Mouse (Mus musculus) left cerebral cortex, adult 2 months (tissue): ENCODE measurements at regions not wholly inside any gene's neighbourhood (a gene's known extent, or its start where the extent isn't known, plus 50 kb on each side); places are given as distances from the start of the nearest gene placed in this dataset.
A peak's percentile ranks its signal among the peaks of the same experiment; 100 is the strongest.
"Not testable (repeated sequence)": the region's sequence is repeated elsewhere in the genome, so short reads cannot be mapped to it uniquely, and the experiment has no call there.

Experiments used
- DNase-seq, 2 experiments: peaks; one replicate each; pipeline ENCODE4 v3.0.0; 2021 to 2022; ENCODE audit warnings: low spot score in 2 of 2, mixed read lengths in 1 of 2; ENCODE audit errors: extremely low spot score in 1 of 2
- H3K27ac ChIP-seq: fragments of 200-600 bp; 2 replicates; pipeline ENCODE4 v1.8.1; 2022
- H3K4me3 ChIP-seq: fragments of 200-600 bp; 2 replicates; pipeline ENCODE4 v1.8.1; 2022
- CTCF ChIP-seq: fragments of 200-600 bp; IDR thresholded peaks from 2 replicates; pipeline ENCODE4 v1.8.1; 2022; ENCODE audit warnings: antibody characterized with exemption, mild to moderate bottlenecking, moderate library complexity
- intact Hi-C: fragments of 180-260 bp; cut with DNase I; formaldehyde crosslinking; loops from one replicate; pipeline ENCODE4 v1.15.1; 2025

DNA sequence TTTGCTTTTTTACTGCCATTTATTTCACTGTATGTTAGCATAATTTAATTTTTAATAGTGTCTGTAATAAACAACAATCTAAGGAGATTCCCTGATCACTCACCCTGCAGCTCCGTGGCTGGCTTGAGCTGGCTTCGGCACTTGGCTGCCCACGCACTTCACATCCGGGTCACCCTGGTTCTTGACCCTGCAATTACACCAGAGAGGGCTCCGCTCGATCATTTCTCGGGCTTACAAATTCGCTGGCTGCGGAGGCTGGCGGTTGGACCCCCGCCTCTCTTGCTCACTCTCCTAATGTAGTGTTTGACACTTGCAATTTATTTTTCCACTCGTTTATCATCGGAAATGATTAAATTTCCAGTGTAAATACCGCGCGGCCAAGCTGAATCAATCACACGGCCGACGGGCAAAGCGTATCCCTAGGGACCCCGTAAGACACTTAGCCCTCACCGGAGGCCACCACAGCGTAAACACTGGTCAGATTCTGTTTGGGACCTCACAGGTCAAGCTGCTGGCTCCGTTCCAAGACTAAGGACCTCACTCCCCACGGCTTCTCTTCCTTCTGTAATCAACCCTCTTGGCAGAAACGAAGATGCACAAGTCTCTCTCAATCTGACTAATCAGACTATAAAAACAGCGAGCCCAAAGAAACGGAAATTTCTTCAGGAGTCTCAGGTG lies 229.7 kb downstream of the Matn1 start:
- no peak for TF ChIP-seq CTCF
- intact Hi-C loops, result no loop called here
- no peak for DNase-seq
- H3K27ac ChIP-seq, result no peak overlapping the region
- no peak overlapping the region for H3K4me3 ChIP-seq

DNA sequence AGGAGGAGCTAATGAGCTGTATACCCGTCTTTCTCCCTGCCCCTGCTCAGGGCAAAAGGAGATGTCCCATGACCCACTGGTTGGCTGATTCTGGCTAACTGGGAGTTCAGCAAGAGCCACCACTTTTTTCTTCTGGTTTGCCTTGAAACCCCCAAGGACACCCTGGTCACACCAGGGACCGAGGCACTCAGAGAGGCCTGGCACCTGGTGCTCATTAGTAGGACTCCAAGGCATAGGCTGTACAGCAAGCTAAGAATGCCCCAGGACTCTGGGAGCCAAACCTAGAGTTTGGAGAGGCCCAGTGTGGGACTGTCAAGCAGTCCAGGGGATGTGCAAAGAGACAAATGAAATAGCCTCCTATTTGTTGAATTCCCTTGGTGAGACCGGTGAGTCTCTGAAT lies 232.5 kb downstream of the Matn1 start:
- intact Hi-C loops, result no loop called here
- no peak overlapping the region for H3K4me3 ChIP-seq
- DNase-seq, result no peak

DNA sequence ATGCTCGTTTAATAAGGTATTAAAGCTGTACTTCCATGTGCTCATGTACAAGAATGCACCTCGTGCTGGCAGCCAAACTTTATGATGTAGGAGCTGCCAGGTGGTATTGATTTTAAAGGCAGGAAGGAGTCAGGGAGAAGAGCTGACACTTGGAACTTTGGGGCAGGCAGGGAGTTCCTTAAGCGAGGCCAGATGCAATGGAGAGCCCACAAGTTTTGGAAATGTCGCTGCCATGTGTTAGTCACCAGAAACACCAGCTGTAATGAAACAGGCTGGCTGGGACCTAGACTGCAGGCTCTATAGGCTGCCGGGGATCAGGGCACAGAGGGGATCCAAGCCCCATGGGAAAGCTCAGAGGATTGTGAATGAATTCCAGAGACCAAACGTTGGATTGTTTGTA lies 233.7 kb downstream of the Matn1 start:
- no peak for DNase-seq
- Histone ChIP-seq H3K27ac (no peak overlapping the region), H3K4me3 (no peak overlapping the region)
- TF ChIP-seq CTCF, result no peak
- intact Hi-C loops, result no loop called here

More for the DNA sequence above, 232.5 kb downstream of the Matn1 start:
- TF ChIP-seq CTCF, result no peak
- H3K27ac ChIP-seq, result no peak overlapping the region

DNA sequence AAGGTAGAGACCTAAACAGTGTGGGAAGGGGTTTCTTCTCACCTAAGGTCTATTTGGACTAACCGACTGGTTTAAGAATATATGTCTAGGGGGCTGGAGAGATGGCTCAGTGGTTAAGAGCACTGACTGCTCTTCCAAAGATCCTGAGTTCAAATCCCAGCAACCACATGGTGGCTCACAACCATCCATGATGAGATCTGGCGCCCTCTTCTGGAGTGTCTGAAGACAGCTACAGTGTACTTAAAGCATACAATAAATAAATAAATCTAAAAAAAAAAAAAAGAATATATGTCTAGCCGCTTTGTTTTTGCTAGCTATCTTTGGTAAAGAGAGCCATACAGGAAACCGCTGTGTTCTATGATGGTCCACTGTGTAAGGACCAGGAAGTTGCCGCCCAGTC lies 234.5 kb downstream of the Matn1 start:
- DNase-seq, intact Hi-C loops, H3K27ac ChIP-seq, H3K4me3 ChIP-seq: not testable (repeated sequence)
- peak; percentile 45 for TF ChIP-seq CTCF

DNA sequence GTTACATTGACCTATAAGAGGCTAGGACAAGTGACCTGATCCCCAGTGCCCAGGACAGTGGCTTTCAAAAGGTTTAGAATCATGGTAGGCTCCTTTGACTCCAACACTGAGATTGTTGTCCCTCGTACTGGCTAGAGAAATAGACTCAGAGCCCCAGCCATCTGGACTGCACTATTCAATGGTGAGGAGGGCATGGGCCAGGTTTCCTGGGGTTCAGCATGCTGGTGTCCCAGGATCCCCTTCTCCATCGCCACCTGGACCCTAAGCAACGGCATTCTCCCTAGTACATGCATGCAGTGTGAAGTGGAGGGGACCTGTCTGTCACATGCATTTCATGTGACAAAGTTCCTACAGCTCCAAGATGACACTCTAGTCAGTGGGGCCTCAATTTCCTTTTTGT lies 243.9 kb downstream of the Matn1 start:
- intact Hi-C loops, result no loop called here
- DNase-seq, result no peak
- TF ChIP-seq CTCF, result no peak
- Histone ChIP-seq H3K4me3 (no peak overlapping the region), H3K27ac (no peak overlapping the region)

DNA sequence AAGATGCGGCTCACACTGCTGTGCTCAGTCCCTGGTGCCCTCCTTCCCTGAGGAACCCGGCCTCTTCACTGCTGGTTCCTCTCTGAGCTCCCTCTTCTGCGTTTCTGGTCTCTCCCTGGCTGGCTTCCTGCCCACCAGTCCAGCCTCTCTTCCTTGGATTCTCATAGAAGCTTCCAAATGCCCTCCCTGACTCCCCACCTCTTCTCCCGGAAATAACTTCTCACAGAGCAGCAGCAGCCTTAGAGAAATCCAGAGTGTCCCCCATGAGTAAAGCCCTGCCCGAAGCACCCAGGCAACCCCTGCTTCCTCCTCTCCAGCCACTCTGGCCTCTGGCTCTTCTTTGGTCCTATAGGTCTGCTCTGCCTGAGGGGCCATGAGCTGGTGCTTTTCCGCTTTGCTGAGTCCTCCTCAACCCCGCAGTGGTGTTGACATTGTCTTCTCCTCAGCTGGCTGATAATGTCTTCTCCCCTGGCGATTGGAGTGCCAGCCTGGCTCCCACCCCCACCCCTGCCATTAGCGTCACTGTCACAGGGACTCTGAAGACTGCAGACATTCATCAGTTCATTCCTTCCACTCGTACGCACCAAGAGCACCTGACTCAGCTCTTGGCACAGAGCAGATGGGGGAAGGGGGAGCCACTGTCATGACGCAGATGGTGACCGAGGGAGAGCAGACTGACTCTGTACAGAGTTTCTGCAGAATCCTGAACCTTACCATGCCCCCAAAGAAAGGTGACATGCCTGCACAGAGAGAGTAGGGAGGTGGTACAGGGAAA lies 247.1 kb downstream of the Matn1 start:
- DNase-seq, result no peak
- Histone ChIP-seq H3K27ac (no peak overlapping the region), H3K4me3 (no peak overlapping the region)
- intact Hi-C loops, result no loop called here
- TF ChIP-seq CTCF, result no peak

DNA sequence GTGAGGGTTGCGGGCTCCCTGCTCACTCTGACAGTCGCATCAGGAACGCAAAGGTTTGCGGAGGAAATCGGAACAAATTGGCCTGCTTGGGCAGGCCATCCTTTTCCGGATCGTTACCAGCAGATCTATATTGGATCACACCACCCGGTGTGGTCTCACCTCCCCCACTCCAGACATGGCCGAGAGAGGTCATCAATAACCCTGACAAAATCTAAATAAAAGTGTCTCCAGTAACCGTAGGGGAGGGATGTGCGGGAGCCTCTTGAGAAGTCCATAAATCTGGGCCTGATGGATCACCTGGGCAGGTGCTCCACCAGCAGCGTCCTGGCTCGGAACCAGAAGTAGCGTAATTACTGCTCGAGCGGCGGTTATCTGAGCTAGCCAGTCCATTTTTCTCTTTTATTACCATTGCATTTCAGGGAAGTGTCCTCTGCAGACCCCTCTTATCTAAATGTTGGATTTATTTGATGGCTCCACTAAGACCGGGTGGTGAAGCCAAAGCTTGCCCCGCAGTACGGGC lies 249.8 kb downstream of the Matn1 start:
- TF ChIP-seq CTCF, result no peak
- no peak overlapping the region for H3K27ac ChIP-seq
- no peak for DNase-seq
- intact Hi-C loops, result no loop called here
- H3K4me3 ChIP-seq, result no peak overlapping the region

DNA sequence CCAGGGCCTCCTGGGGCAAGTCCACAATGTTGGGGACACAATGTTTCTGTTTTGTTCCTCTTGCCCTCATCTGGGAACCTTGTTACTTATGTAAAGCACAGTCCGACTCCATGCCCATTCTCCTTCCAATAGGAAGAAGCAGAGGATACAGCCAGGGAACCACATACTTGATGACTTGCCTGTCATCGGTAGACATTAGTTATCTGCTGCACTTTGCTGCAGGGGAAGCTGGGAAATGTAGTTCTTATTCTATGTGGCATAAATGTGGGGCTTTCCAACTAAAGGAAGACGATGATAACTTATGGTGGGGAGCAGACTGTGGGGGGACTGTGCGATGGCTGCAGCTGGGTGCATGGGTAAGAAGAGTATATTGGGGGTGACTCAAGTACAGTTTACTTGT lies 252.0 kb downstream of the Matn1 start:
- DNase-seq, result no peak
- intact Hi-C loops, result no loop called here

DNA sequence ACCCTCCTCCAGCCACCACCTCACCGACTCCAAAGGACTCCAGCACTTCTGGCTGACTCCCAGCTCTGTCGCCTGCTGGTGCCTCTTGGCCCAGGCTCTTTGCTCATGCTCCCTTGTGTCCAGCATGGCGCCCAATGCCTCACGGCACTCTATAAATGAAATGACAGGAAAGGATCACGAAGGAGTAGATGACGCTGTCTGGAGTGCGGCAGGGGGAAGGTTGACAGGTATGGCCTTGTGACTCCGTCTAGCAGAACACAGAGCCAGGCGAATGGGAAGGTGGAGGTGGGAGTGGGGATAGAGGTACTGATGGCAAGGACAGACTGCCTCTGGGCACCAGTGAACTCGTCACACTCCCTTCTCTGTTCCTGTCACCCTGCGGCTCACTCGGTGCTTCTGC lies 259.5 kb downstream of the Matn1 start:
- Histone ChIP-seq H3K27ac (no peak overlapping the region), H3K4me3 (no peak overlapping the region)
- no peak for DNase-seq
- no peak for TF ChIP-seq CTCF
- intact Hi-C loops, result no loop called here

More for the DNA sequence above, 252.0 kb downstream of the Matn1 start:
- Histone ChIP-seq H3K4me3 (no peak overlapping the region), H3K27ac (no peak overlapping the region)
- no peak for TF ChIP-seq CTCF

DNA sequence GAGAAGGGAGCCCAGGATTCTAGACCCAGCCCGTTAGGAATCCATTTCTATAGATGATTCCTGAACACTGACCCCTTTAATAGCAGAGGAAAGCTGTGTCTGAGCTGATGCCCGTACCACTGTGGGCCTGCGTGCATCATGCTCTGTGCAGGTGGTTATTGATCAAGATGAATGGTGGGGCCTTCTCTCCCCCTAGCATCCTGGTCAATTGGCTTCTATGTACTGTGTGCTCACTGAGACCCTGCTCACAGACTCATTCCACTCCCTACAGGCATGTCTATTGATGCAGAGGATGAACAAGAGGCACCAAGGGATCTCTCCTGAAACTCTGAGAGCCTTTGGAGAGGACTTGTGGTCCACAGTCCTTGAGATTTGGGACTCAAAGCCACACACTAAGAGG lies 260.5 kb downstream of the Matn1 start:
- intact Hi-C loops, result no loop called here
- Histone ChIP-seq H3K27ac (no peak overlapping the region), H3K4me3 (no peak overlapping the region)
- no peak for DNase-seq
- TF ChIP-seq CTCF, result no peak

DNA sequence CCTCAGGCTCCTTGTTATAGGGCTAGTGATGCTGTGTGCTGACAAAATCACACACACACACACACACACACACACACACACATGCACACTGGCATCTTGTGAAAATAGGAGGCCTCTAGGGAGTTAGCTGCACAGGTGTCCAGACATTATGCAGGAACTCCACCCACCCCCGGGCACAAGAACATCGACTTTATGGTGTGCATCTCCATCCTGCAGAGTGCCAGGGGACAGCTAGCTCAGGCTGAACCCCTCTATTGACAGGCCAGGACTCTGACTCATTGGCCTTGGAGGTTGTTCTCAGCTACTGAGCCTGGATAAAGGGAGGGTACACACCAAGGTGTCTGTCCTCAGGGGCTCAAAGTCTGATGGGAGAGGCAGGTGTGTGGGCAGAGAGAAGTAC lies 260.9 kb downstream of the Matn1 start:
- TF ChIP-seq CTCF, result no peak
- no peak overlapping the region for H3K4me3 ChIP-seq
- no peak for DNase-seq
- intact Hi-C loops, result no loop called here
- H3K27ac ChIP-seq, result no peak overlapping the region

DNA sequence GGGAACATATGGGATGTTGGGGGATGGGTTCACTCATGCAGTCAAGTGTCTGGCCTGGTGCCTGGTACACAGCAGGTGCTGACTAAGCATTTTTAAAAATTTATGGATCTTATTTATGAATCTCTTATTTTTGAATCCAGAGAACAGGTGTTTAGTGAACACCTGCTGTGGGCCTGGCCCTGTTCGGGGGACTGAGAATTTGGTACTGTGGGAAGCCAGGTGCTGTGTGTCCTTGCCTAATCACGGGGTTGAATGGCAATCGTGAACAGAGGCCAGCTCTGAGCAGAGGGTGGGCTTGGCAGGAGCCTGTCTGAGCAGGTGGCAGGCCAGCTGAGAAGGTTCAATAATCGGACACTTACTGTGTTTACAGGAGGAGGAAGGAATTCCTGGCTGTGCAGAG lies 261.5 kb downstream of the Matn1 start:
- TF ChIP-seq CTCF, result no peak
- Histone ChIP-seq H3K4me3 (no peak overlapping the region), H3K27ac (no peak overlapping the region)
- intact Hi-C loops, result no loop called here
- no peak for DNase-seq
